ENCODE assay signal across 8 mouse cellular contexts in the genomic region with DNA sequence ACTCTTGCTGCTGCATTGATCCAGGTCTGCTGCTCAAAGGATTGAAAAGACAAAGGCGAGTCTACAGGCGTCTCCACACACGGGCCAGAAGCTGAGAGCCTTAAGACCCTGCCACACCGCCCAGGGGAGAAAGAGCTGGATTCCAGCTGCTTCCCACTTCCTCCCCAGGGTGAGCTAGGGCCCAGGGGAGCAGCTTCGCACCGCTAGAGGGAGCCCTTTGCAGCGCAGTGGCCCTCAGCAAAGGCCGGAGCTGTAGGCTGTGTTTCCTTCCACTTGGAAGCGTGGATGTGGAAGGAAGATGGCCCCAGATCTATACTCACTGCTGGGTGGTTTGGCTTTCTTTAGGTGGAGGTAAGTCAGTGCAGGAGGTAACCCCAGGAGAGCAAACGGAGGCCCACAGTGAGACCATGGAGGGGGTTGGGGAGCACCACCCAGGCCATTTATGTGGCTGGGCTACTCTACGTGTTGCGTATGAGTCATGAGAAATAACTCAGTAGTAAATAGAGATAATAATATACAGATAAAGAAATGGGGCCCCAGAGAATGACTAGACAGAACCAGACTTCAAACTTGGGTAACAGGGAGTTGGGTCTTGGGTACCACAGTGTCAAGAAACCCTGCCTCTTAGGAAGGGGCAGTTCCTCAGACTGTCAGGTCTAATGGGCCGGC. TPM values are rescaled to one million over a fixed set of nuclear protein-coding genes. Genes with fewer than 3 reads are reported as not detected.
DNase-seq lines count a peak whose midpoint lies in the region; ATAC-seq and TF ChIP-seq lines count a peak whose summit lies in the region.

No protein-coding gene starts in this region.

- ATAC-seq in hindbrain, postnatal 0 days = peak; percentile 76; the same call in 1 of the 2 replicates

- H3K27ac ChIP-seq in gastrocnemius, adult 2 months = no peak overlapping the region
- no peak overlapping the region for H3K27ac ChIP-seq in hindbrain, postnatal 0 days

- intact Hi-C loops in gastrocnemius, adult 2 months (cut with DNase I) = loop anchor here (1.0 to 5.0 kb wide), 3 partner anchors 34 to 108 kb away; no protein-coding TSS in a partner anchor

- no peak overlapping the region for H3K9ac ChIP-seq in hindbrain, postnatal 0 days (replicated peaks; ENCODE audit: low read length)

- no peaks in the 10 kb centered on the region for H3K9me3 ChIP-seq in hindbrain, postnatal 0 days (ENCODE audit: low read length)

- 0 out of 2 replicates have a peak overlapping the region, but pooled peaks have one; percentile 2 for H3K4me3 ChIP-seq in gastrocnemius, adult 2 months
- H3K4me3 ChIP-seq in hindbrain, postnatal 0 days (ENCODE audit: low read length) = no peak overlapping the region

- no peaks in the 10 kb centered on the region for H3K27me3 ChIP-seq in hindbrain, postnatal 0 days (ENCODE audit: insufficient read depth, low read length)

- 34% methylated on average over 13 of the region's 13 CpGs for WGBS in hindbrain, postnatal 0 days

- no peaks in the 10 kb centered on the region for H3K36me3 ChIP-seq in hindbrain, postnatal 0 days (ENCODE audit: insufficient read depth, low read length)

- no peak; the same call in none of the 2 replicates for TF ChIP-seq CTCF in gastrocnemius, adult 2 months (IDR thresholded peaks at IDR 0.05)
- peak; percentile 82 for TF ChIP-seq CTCF in hindbrain, postnatal 0 days (IDR thresholded peaks at IDR 0.05; ENCODE audit: low read depth)

- no peak overlapping the region for H3K4me2 ChIP-seq in hindbrain, postnatal 0 days (ENCODE audit: low read depth, low read length)

- H3K4me1 ChIP-seq in hindbrain, postnatal 0 days (ENCODE audit: insufficient read depth, low read length) = no peaks in the 10 kb centered on the region

- DNase-seq in ZHBTc4 (ENCODE audit: low read depth, low spot score) = peak; percentile 95
- DNase-seq in cerebellum, postnatal 14 days = peak; percentile 69 to 76
- DNase-seq in gastrocnemius, adult 2 months = peak; percentile 91
- peak; percentile 74 for DNase-seq in hindbrain, postnatal 0 days (ENCODE audit: low spot score)
- peak; percentile 79 to 85 for DNase-seq in left cerebral cortex, adult 18-20 months (ENCODE audit: low spot score in 2 of 2)
- peak; percentile 89 to 91 for DNase-seq in lung, postnatal 4 days
- peak; percentile 75 for DNase-seq in right cerebral cortex, postnatal 4 days
- peak; percentile 75 to 83 for DNase-seq in urinary bladder, postnatal 4 days (ENCODE audit: low spot score in 2 of 2)

RNA-seq across cellular contexts. Expression of a gene that starts 39.5 kb away (rescaled TPM):
- 1 to 10 TPM; 3.8 to 5.2 TPM for total RNA-seq in gastrocnemius, adult 2 months (2021)
- total RNA-seq in hindbrain, postnatal 0 days (2014; rRNA removed) = 1.9 and 4.7 TPM in 2 replicates
- 2.0 and 3.4 TPM in 2 replicates for polyA plus RNA-seq in hindbrain, postnatal 0 days (2015; fragmentation: Nextera tagmentation; extraction: Ambion mirVana)
- total RNA-seq in left cerebral cortex, adult 18-20 months (2021) = 1 to 10 TPM; 2.8 to 5.0 TPM

RNA-seq across cellular contexts. Expression of a gene that starts 52.3 kb away (rescaled TPM):
- not detected for total RNA-seq in gastrocnemius, adult 2 months (2021)
- 0.31 and 0.58 TPM in 2 replicates for total RNA-seq in hindbrain, postnatal 0 days (2014; rRNA removed)
- 0.09 TPM in 1 of 2 replicates, not detected in the other for polyA plus RNA-seq in hindbrain, postnatal 0 days (2015; fragmentation: Nextera tagmentation; extraction: Ambion mirVana)
- not detected for total RNA-seq in left cerebral cortex, adult 18-20 months (2021)

RNA-seq across cellular contexts. Expression of a gene that starts 57.0 kb away (rescaled TPM):
- total RNA-seq in gastrocnemius, adult 2 months (2021) = 10 to 100 TPM in 1 of 2 experiments, 1 to 10 TPM in 1; 1.7 to 10.1 TPM
- total RNA-seq in hindbrain, postnatal 0 days (2014; rRNA removed) = 12.3 and 12.4 TPM in 2 replicates
- polyA plus RNA-seq in hindbrain, postnatal 0 days (2015; fragmentation: Nextera tagmentation; extraction: Ambion mirVana) = 6.0 and 7.0 TPM in 2 replicates
- total RNA-seq in left cerebral cortex, adult 18-20 months (2021) = 1 to 10 TPM; 4.5 to 4.9 TPM
